Mouse (Mus musculus): ENCODE data around the gene Mpp5. TPM values are rescaled to one million over a fixed set of nuclear protein-coding genes. Genes with fewer than 3 reads are reported as not detected.
A peak's percentile ranks its signal among the peaks of the same experiment; 100 is the strongest.

Mpp5 gene
- polyA plus RNA-seq, 1 experiment from 2014 or later: 25.3 TPM

DNA sequence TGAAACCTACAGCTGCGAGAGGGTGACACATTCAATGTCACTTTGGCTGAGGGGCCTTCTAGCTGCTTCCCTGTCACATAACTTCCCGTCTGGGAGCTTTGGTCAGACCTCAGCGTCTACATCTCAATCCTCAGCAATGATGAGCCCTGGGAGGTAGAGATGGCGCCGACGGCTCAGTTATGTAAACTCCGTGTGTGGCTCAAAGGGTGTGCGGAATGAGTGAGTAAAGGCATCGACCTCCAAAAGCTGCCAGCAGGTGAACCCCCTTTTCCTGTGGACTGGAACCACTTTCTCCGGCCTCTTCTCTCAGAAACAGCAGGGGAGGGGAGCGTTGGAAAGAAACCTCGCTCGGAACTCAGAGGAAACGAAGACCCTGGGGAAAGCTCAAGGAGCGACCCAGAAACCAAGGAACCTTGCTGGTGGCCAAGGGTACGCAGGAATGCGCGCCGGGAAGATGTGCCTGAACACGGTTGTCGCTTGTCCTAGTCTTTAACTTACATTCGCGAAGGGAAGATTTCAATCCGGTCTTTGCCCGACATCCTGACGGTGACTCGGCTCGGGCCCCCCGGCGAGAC is 112.3 kb downstream of the Mpp5 start:
- H3K27ac ChIP-seq: peak overlapping the region; percentile 58; the same call in 1 of the 2 replicates
- H3K9me3 ChIP-seq: no peaks in the 10 kb centered on the region
- 0 out of 2 replicates have a peak, but pooled peaks cover 2% of the 10 kb centered on the region for H3K36me3 ChIP-seq
- H3K4me2 ChIP-seq (replicated peaks): peak overlapping the region; percentile 82
- H3K4me1 ChIP-seq (replicated peaks): peaks cover 3% of the 10 kb centered on the region
- H3K27me3 ChIP-seq (replicated peaks): no peaks in the 10 kb centered on the region
- H3K9ac ChIP-seq: peak overlapping the region; percentile 72
- H3K4me3 ChIP-seq (replicated peaks): peak overlapping the region; percentile 80
- WGBS: 1% methylated on average over 30 of the region's 30 CpGs
- peak; percentile 16 for ATAC-seq

DNA sequence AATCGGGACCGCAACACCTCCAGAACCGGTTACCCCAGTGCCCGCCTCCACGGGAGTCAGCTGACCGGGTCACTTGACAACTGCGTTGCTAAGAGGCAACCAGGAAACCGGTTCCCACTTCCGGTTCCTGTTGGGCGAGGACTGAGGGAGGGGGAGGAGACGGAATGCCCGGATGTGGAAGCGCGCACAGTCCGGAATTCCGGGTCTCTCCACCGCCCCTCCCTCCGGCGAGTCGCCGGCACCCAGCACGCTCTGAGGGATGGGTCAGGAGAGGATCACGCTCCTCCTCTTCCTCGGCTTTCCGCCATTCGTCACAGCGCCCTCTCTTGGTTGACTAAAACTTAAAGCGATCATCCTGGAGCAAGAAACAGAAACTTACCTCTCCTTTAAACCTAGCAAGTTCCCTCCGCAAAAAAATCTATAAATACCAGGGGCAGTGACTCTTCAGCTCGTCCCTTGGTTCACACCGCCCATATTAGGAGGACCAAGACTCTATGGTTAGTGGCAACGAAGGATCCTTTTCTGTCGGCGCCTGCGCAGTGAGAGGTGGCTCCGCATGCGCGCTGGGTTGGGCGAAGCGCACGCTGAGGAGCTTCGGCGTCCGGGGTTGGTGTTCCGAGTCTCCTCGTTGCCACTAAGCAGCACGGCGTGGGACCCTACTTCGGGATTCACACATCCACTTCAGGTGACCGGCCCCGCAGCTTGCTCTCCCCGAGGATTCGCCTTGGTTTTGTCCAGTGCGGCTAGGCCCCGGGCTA is 113.0 kb downstream of the Mpp5 start, which contains the start of the genes Atp6v1d and Eif2s1:
Gene Atp6v1d (minus strand): TSS at position 143 of the 758 bp plus-strand sequence.
Gene Eif2s1 (plus strand): TSS at position 324 of the 758 bp plus-strand sequence.
- Histone ChIP-seq H3K27me3 (replicated peaks) (no peaks in the 10 kb centered on the region), H3K9ac (peak within 1 kb of the TSS; percentile 82), H3K4me3 (replicated peaks) (peak within 1 kb of the TSS; percentile 80), H3K27ac (peak within 1 kb of the TSS; percentile 81), H3K4me1 (replicated peaks) (peaks cover 3% of the 10 kb centered on the region), H3K36me3 (no peaks in the 10 kb centered on the region), H3K9me3 (no peaks in the 10 kb centered on the region), H3K4me2 (replicated peaks) (peak within 1 kb of the TSS; percentile 82)
- peak; percentile 100 for ATAC-seq
- under 1% methylated on average over 55 of the region's 55 CpGs for WGBS

DNA sequence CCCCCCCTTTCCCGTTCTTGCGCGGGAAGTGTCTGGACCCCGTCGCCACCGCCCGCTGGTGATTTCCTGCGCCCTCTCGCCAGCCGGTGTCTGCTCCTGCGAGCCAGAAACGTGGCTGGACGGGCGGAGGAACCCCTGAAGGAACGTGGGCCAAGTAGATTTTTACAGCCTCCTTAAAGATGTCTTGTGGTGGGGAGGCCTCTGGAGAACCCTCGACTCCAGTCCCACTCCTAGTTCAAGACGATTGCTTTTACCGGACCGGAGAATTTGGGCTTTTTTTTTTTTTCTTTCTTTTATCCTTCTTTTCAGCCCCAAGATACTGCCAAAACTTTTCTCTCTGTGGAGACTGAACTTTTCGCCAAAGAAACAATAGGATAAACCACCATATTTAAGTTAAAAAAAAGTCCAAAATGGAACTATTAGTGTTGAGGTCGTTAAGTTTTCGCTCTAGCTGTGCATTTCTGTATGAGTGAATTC is 113.6 kb downstream of the Mpp5 start:
- peak overlapping the region; percentile 82 for H3K9ac ChIP-seq
- H3K4me3 ChIP-seq (replicated peaks): peak overlapping the region; percentile 80
- peaks cover 3% of the 10 kb centered on the region for H3K4me1 ChIP-seq (replicated peaks)
- under 1% methylated on average over 22 of the region's 22 CpGs for WGBS
- H3K4me2 ChIP-seq (replicated peaks): peak overlapping the region; percentile 51
- no peak; the same call in 1 of the 2 replicates for ATAC-seq
- H3K9me3 ChIP-seq: no peaks in the 10 kb centered on the region
- H3K27me3 ChIP-seq (replicated peaks): no peaks in the 10 kb centered on the region
- H3K36me3 ChIP-seq: 0 out of 2 replicates have a peak, but pooled peaks cover 1% of the 10 kb centered on the region
- H3K27ac ChIP-seq: peak overlapping the region; percentile 81

DNA sequence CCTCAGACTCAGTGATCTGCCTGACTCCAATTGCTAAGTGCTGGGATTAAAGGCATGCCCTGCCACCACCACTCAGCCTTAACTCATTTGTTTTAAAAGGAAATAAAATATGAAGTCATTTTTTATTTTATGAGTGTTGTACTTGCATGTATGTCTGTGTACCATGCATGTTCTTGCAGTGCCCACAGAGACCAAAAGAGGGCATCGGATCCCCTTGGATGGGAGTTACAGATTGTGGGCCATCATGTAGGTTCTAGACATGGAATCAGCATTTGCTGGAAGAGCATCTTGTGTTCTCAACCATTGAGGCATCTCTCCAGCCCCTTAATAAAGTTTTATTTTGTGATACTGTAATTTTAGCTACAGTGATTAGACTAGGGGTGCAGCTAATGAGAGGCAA is 116.7 kb downstream of the Mpp5 start:
- peaks cover 3% of the 10 kb centered on the region; the same call in 1 of the 2 replicates for H3K4me1 ChIP-seq (replicated peaks)
- H3K27ac ChIP-seq: no peak overlapping the region
- H3K36me3 ChIP-seq: peaks cover 4% of the 10 kb centered on the region
- no peak overlapping the region for H3K4me2 ChIP-seq (replicated peaks)
- WGBS: 98% methylated on average over 1 of the region's 1 CpGs
- no peak overlapping the region for H3K9ac ChIP-seq
- H3K9me3 ChIP-seq: no peaks in the 10 kb centered on the region
- no peaks in the 10 kb centered on the region for H3K27me3 ChIP-seq (replicated peaks)
- H3K4me3 ChIP-seq (replicated peaks): no peak overlapping the region
- ATAC-seq: no peak

- WGBS: 66% methylated on average over 1 of the region's 1 CpGs
- H3K36me3 ChIP-seq: peaks cover 11% of the 10 kb centered on the region
- no peak overlapping the region for H3K4me3 ChIP-seq (replicated peaks)
Measured at GRCm38 (mm10) chr12:78868115-78868514, 119.4 kb downstream of the Mpp5 start.

GRCm38 (mm10) chr12:78874581-78874980 is 125.9 kb downstream of the Mpp5 start:
- Histone ChIP-seq H3K4me2 (replicated peaks) (no peak overlapping the region), H3K27ac (no peak overlapping the region), H3K36me3 (peaks cover 16% of the 10 kb centered on the region; the same call in 1 of the 2 replicates), H3K9ac (no peak overlapping the region), H3K4me1 (replicated peaks) (no peaks in the 10 kb centered on the region), H3K9me3 (no peaks in the 10 kb centered on the region), H3K27me3 (replicated peaks) (no peaks in the 10 kb centered on the region), H3K4me3 (replicated peaks) (no peak overlapping the region)
- WGBS: 96% methylated on average over 3 of the region's 3 CpGs
- no peak for ATAC-seq

More at GRCm38 (mm10) chr12:78868115-78868514, 119.4 kb downstream of the Mpp5 start:
- Histone ChIP-seq H3K27me3 (replicated peaks) (no peaks in the 10 kb centered on the region), H3K4me2 (replicated peaks) (no peak overlapping the region), H3K27ac (no peak overlapping the region), H3K9ac (no peak overlapping the region), H3K9me3 (no peaks in the 10 kb centered on the region), H3K4me1 (replicated peaks) (peaks cover 2% of the 10 kb centered on the region; the same call in 1 of the 2 replicates)
- no peak for ATAC-seq

- WGBS: 53% methylated on average over 1 of the region's 1 CpGs
Measured at GRCm38 (mm10) chr12:78890062-78890461, 141.4 kb downstream of the Mpp5 start.

More at GRCm38 (mm10) chr12:78890062-78890461, 141.4 kb downstream of the Mpp5 start:
- Histone ChIP-seq H3K27ac (no peak overlapping the region), H3K36me3 (peaks cover 11% of the 10 kb centered on the region; the same call in 1 of the 2 replicates), H3K4me2 (replicated peaks) (no peak overlapping the region), H3K4me3 (replicated peaks) (no peak overlapping the region), H3K9me3 (no peaks in the 10 kb centered on the region), H3K9ac (no peak overlapping the region), H3K27me3 (replicated peaks) (no peaks in the 10 kb centered on the region), H3K4me1 (replicated peaks) (no peaks in the 10 kb centered on the region)
- ATAC-seq: peak; percentile 60

Other genes with a start within 250 kb of the Mpp5 start
- not detected in 2 replicates for gene Fam71d, start 57.4 kb upstream of the Mpp5 start, polyA plus RNA-seq (2015; fragmentation: Nextera tagmentation; extraction: Ambion mirVana)
- 50.6 and 61.1 TPM in 2 replicates for gene Atp6v1d, start 112.7 kb downstream of the Mpp5 start, polyA plus RNA-seq (2015; fragmentation: Nextera tagmentation; extraction: Ambion mirVana)
- 227 and 228 TPM in 2 replicates for gene Eif2s1, start 112.9 kb downstream of the Mpp5 start, polyA plus RNA-seq (2015; fragmentation: Nextera tagmentation; extraction: Ambion mirVana)
- 24.3 and 24.9 TPM in 2 replicates for gene Plek2, start 158.1 kb downstream of the Mpp5 start, polyA plus RNA-seq (2015; fragmentation: Nextera tagmentation; extraction: Ambion mirVana)

All from intestine, embryonic 15.5 days (tissue).